Mouse (Mus musculus) embryonic facial prominence, embryonic 10.5 days (tissue): ENCODE data around the gene Tmem63a. TPM values are rescaled to one million over a fixed set of nuclear protein-coding genes. Genes with fewer than 3 reads are reported as not detected.

Source experiments
- DNase-seq: peaks from one replicate; pipeline ENCODE4 v3.0.0-alpha.2; 2017; ENCODE audit warnings: low spot score
- H3K27ac ChIP-seq: fragments of 300-500 bp; sonication (generic); replicated peaks from 2 replicates; pipeline ENCODE4 v1.5.1; 2016; ENCODE audit warnings: mild to moderate bottlenecking
- H3K27me3 ChIP-seq: fragments of 300-500 bp; sonication (generic); replicated peaks from 2 replicates; pipeline ENCODE4 v1.6.1; 2016; ENCODE audit warnings: low read depth, mild to moderate bottlenecking; ENCODE audit not compliant: poor library complexity, severe bottlenecking
- H3K36me3 ChIP-seq: fragments of 300-500 bp; sonication (generic); replicated peaks from 2 replicates; pipeline ENCODE4 v1.6.1; 2016; ENCODE audit warnings: mild to moderate bottlenecking, moderate library complexity
- H3K4me1 ChIP-seq: fragments of 300-500 bp; sonication (generic); 2 replicates; pipeline ENCODE4 v1.6.1; 2016
- H3K4me3 ChIP-seq: fragments of 300-500 bp; sonication (generic); 2 replicates; pipeline ENCODE4 v1.5.1; 2016; ENCODE audit warnings: mild to moderate bottlenecking, moderate library complexity
- H3K9me3 ChIP-seq: fragments of 300-500 bp; sonication (generic); 2 replicates; pipeline ENCODE4 v1.6.1; 2016; ENCODE audit warnings: mild to moderate bottlenecking
- WGBS: fragments of 180-500 bp; shearing (Covaris S2); methylation state at CpG from one replicate; pipeline ENCODE4 v1.1.7; 2016; 5-methylcytosine and 5-hydroxymethylcytosine counted together
- polyA plus RNA-seq: library from polyadenylated mRNA; unstranded; fragments of >200 nt; fragmentation: Nextera tagmentation; extraction: Ambion mirVana; gene quantifications from 2 replicates; pipeline ENCODE4 v1.2.1, GENCODE M21; 2016

Gene Tmem63a
- polyA plus RNA-seq, 1 experiment from 2014 or later = 4.3 TPM

DNA sequence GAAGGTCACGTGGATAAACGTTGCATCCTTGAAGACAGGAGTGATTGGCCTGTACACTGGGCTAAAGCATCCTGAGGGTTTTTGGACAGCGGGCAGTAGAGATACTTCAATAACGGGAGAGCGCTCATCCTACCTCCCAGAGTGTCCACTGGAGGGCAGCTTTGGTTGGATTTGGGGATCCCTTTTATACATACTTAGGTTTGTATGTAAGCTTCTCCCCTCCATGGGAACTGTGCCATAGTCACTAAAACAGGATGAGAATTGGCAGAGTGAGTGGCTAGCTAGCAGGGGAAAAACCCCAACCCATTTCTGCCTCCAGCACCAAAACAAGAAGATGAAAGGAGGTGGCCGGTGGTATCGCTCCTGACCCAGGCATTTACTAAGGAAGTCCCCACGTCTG is 31.0 kb upstream of the Tmem63a start:
- Histone ChIP-seq H3K4me3 (peak overlapping the region; percentile 25; the same call in 1 of the 2 replicates), H3K36me3 (peaks cover 33% of the 10 kb centered on the region), H3K27me3 (no peaks in the 10 kb centered on the region), H3K9me3 (no peaks in the 10 kb centered on the region), H3K27ac (peak overlapping the region; percentile 35; the same call in 1 of the 2 replicates), H3K4me1 (peaks cover 26% of the 10 kb centered on the region)
- 53% methylated on average over 8 of the region's 8 CpGs for WGBS
- DNase-seq = no peak

DNA sequence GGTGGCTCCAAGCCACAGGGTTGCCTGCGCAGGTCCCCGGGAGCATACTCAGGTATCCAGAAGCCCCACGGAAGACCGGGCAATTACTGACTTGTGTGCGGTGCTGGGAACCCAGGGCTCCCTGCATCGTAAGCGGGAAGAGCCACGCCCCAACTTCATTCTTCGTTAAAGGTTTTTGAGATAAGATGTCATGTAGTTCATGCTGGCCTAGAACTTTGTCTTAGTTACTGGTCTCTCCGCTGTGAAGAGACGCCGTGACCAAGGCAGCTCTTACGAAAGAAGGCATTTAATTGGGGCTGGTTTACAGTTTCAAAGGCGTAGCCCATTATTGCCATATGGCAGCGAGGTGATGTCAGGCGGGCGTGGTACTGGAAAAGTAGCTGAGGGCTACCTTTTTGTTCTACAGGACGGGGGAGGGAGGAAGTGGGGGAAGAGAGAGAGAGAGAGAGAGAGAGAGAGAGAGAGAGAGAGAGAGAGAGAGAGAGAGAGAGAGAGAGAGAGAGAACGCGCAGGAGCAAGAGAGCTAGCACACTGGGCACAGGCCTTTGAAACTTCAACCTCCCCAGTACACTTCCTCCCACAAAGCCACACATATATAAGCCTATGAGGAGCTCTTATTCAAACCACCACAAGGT is 30.4 kb upstream of the Tmem63a start:
- H3K4me3 ChIP-seq = peak overlapping the region; percentile 25; the same call in 1 of the 2 replicates
- H3K4me1 ChIP-seq = peaks cover 26% of the 10 kb centered on the region
- no peaks in the 10 kb centered on the region for H3K9me3 ChIP-seq
- H3K27ac ChIP-seq = peak overlapping the region; percentile 35; the same call in 1 of the 2 replicates
- WGBS = 61% methylated on average over 20 of the region's 20 CpGs
- H3K27me3 ChIP-seq = no peaks in the 10 kb centered on the region
- no peak for DNase-seq
- H3K36me3 ChIP-seq = peaks cover 27% of the 10 kb centered on the region

DNA sequence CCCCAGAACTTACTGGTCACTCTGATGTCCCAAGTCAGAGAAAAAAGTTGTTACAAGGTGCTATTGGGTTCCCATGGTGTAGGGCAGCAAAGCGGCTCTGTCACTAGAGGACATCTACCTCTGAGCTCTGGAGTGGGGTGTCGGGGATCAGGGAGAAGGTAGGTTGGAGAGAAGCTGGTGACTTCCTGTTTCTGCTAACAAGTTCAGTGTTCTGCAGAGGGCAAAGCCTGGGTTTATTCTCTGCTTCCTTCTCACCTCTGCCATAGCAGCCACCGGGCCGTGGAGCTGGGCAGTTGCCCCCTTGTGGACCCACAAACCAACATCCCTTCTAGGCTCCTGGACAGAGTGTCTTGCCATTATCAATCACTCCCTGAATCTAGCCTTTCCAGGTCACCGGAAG is 29.4 kb upstream of the Tmem63a start:
- no peaks in the 10 kb centered on the region for H3K9me3 ChIP-seq
- H3K4me1 ChIP-seq = peaks cover 26% of the 10 kb centered on the region
- H3K27me3 ChIP-seq = no peaks in the 10 kb centered on the region
- WGBS = 88% methylated on average over 5 of the region's 5 CpGs
- peaks cover 16% of the 10 kb centered on the region for H3K36me3 ChIP-seq
- H3K27ac ChIP-seq = no peak overlapping the region
- DNase-seq = no peak
- no peak overlapping the region for H3K4me3 ChIP-seq

DNA sequence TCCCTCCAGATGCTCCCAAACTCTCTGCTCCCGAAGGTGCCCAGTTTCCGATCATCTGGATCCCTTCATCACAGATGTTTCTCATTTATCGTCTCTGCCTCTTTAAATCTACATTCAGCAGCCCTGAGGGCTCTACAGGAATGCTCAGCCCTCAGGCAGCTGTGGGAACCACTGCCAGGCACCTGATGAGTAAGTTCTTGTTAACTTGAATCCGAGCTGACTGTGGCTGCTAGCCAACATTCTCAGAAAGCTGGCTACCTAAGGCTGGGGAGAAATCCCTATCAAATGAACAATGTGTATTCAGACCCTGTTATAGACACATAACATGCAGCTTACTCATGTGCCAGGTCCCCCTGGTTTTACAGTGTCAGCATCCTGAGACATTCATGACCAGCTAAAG is 28.3 kb upstream of the Tmem63a start:
- peaks cover 6% of the 10 kb centered on the region for H3K36me3 ChIP-seq
- WGBS = 41% methylated on average over 4 of the region's 4 CpGs
- no peak overlapping the region for H3K27ac ChIP-seq
- H3K4me3 ChIP-seq = no peak overlapping the region
- no peak for DNase-seq
- H3K4me1 ChIP-seq = peaks cover 26% of the 10 kb centered on the region
- H3K9me3 ChIP-seq = no peaks in the 10 kb centered on the region
- no peaks in the 10 kb centered on the region for H3K27me3 ChIP-seq

DNA sequence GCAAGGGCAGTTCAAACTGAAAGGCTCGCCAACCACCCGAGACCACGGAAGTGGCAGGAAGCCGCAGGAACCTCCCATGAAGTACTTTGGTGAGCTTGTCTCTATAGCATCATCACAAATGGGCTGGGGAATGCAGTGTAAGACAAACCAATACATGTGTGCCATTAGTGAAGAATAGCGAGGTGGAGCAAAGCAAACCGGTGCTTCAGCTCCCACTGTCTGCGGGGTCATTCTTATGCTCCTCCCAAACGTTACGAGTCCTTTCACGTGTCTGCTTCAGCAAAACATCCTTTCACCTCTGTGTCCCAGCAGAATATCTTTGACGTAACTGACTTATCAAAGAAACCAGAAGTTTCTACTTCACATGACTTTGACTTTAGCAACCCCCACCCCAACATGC is 25.7 kb upstream of the Tmem63a start:
- Histone ChIP-seq H3K36me3 (no peaks in the 10 kb centered on the region), H3K9me3 (no peaks in the 10 kb centered on the region), H3K27me3 (no peaks in the 10 kb centered on the region), H3K27ac (no peak overlapping the region), H3K4me1 (peaks cover 23% of the 10 kb centered on the region), H3K4me3 (no peak overlapping the region)
- 88% methylated on average over 11 of the region's 11 CpGs for WGBS
- no peak for DNase-seq

DNA sequence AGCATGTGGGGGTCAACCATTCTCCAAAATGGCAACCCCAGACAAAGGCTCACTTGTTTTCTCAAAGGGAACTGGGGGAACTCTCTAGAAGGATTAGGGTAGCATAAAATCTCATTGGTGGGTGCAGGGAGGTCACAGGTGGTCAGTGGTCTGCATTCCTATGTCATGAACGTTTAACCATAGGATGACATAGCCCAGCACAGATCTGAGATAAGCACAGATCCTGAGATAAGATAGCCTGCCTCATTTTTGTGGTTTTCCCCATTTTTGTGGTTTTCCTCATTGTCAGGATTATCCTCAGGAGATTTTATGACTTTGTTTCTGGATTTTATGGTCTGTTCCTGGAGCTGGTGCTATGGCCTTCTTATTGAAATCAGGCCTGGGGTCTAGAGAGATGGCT is 25.1 kb upstream of the Tmem63a start:
- Histone ChIP-seq H3K36me3 (no peaks in the 10 kb centered on the region), H3K27me3 (no peaks in the 10 kb centered on the region), H3K4me3 (no peak overlapping the region), H3K4me1 (peaks cover 17% of the 10 kb centered on the region), H3K27ac (no peak overlapping the region), H3K9me3 (no peaks in the 10 kb centered on the region)
- no peak for DNase-seq
- 55% methylated on average over 1 of the region's 1 CpGs for WGBS

DNA sequence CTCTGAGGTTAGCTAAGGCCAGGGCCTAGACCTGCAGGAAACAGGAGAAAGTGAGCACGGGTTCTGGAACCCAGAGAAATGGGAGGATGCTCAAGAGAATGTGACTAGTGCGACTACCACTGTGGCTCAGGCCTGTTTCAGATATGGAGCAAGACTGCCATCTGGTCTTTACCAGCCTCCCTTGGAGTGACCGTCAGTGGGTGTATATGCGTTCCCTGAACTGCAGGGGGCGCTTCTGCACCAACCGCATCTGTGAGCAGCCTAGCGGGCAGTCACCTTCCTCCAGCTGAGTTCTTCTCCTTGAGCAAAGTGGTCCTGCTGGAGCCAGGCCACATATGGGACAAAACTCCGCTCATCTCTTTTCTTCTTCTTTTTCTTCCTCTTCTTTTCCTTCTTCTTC is 22.5 kb upstream of the Tmem63a start:
- DNase-seq = peak; percentile 48
- no peaks in the 10 kb centered on the region for H3K4me1 ChIP-seq
- H3K27me3 ChIP-seq = no peaks in the 10 kb centered on the region
- H3K4me3 ChIP-seq = no peak overlapping the region
- H3K9me3 ChIP-seq = no peaks in the 10 kb centered on the region
- no peaks in the 10 kb centered on the region for H3K36me3 ChIP-seq
- 28% methylated on average over 8 of the region's 8 CpGs for WGBS
- 0 out of 2 replicates have a peak overlapping the region, but pooled peaks have one; percentile 14 for H3K27ac ChIP-seq

DNA sequence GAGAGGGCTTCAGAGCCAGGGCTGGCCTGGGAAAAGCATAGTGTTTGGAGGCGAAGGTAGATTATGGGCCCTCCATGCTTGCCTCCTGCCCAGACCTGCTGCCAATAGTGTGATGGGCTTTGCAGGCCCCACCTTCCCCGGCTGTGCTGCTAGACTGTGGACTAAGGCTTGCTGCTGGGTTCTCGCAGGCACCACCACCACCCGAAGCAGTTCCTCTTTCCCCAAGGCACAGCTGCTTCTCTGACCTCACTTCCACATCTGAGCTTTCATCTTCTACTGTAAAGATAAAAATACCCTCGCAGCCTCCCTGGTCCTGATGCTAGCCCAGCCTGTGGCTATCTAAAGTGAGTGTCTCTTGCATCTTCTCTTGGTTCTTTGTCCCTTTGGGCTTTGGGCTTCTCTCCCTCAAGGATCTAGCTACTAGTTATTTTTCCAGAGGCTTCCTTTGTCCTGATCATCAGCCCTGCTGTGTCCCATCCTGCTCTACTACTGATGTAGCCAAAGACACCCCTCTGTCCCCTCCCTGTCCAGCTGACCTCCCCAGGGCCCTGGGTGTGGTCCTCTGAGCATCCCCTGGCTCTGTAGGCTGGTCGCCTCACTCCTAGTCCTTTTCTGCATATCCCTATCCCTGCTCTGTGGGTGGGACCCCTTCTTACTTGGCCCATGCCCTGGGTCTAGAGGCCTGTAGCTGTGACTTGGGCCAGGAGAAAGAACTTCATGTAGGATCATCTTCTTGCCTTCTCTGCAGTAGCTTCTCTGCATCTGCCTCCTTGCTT is 19.7 kb upstream of the Tmem63a start:
- Histone ChIP-seq H3K27me3 (no peaks in the 10 kb centered on the region), H3K36me3 (no peaks in the 10 kb centered on the region), H3K4me1 (no peaks in the 10 kb centered on the region), H3K4me3 (no peak overlapping the region), H3K9me3 (no peaks in the 10 kb centered on the region), H3K27ac (no peak overlapping the region)
- DNase-seq = no peak
- WGBS = 79% methylated on average over 6 of the region's 6 CpGs

DNA sequence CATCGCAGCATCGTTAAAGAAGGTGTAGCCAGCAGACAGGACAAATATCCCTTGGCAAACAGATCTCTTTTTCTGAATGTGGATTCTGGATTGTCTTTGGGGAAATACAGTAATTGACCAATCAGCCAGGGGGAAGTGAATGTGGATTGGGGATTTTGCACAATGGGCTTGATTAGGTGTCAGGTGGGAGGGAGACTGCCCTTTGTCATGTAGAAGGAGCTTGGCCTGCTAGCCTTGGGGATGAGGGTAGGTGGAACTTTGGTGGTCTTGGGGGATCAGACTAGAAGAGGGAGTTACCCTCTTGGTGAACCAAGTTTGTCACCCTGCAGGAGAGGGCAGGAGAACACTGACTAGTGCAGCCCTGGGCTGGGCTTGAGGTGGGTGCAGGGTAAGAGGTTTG is 17.4 kb upstream of the Tmem63a start:
- Histone ChIP-seq H3K27me3 (no peaks in the 10 kb centered on the region), H3K27ac (no peak overlapping the region), H3K4me1 (no peaks in the 10 kb centered on the region), H3K9me3 (no peaks in the 10 kb centered on the region), H3K36me3 (no peaks in the 10 kb centered on the region), H3K4me3 (no peak overlapping the region)
- 36% methylated on average over 2 of the region's 2 CpGs for WGBS
- DNase-seq = no peak

DNA sequence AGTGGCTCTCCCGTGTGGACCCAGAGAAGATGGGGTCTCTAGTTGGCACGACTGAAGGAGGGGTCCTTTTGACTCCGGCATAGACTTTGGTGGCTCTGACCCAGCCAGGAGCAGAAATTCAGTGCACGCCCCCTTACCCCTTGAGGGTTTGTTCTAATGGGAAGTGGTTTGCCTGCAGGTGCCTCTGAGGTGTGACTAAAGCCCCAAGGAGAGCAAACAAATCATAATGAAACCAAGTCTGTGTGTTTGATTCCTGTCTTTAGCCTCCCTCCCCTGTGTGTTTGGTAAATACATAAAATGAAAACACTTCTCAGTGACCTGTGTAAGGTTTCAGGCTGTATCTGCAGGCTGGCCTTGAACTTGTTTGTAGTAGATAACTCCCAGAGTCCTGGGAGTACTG is 15.9 kb upstream of the Tmem63a start:
- no peak overlapping the region for H3K27ac ChIP-seq
- H3K27me3 ChIP-seq = no peaks in the 10 kb centered on the region
- no peak for DNase-seq
- no peaks in the 10 kb centered on the region for H3K36me3 ChIP-seq
- H3K4me3 ChIP-seq = no peak overlapping the region
- WGBS = 83% methylated on average over 4 of the region's 4 CpGs
- H3K9me3 ChIP-seq = no peaks in the 10 kb centered on the region
- H3K4me1 ChIP-seq = no peaks in the 10 kb centered on the region

DNA sequence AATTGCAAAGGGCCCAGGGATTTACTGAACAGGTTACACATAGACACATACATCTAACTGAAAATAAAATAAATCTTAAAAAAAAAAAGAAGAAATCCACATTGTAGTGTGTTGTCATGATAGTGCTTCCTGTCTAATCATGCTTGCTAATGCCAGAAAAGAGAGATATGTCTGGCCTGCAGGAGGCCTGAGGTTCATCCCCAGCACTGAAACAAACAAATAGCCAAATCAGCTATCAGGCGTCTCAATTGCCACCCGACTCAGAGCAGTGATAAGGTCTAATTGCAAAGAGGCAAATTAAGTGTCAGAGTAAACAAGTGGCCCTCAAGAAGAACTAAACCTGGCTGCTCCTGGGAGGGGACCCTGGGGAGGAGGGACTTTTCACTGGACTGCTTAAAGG is 12.5 kb upstream of the Tmem63a start:
- H3K4me3 ChIP-seq = no peak overlapping the region
- H3K36me3 ChIP-seq = no peaks in the 10 kb centered on the region
- DNase-seq = no peak
- WGBS = 60% methylated on average over 2 of the region's 2 CpGs
- no peak overlapping the region for H3K27ac ChIP-seq
- 0 out of 2 replicates have a peak, but pooled peaks cover 3% of the 10 kb centered on the region for H3K4me1 ChIP-seq
- no peaks in the 10 kb centered on the region for H3K9me3 ChIP-seq
- H3K27me3 ChIP-seq = peaks cover 23% of the 10 kb centered on the region

DNA sequence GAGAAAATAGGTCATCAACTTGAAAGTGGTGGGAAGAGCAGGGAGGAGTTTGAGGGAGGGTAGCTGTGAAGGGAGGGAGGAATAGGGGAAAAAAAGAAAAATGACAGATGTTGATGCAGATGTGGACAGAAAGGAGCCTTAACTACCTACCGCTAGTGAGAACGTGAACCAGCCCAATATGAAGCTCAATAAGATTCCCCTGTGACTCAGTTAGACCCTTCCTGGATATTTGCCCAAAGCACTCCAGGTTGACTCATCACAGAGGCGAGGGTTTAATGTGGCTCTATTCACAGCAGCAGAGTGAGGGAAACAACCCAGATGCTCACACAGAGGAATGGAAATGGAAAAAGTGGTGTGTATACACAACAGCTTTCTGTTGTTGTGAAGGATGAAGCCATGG is 11.0 kb upstream of the Tmem63a start:
- H3K27me3 ChIP-seq = peaks cover 38% of the 10 kb centered on the region
- WGBS = 83% methylated on average over 3 of the region's 3 CpGs
- no peaks in the 10 kb centered on the region for H3K9me3 ChIP-seq
- H3K4me1 ChIP-seq = peaks cover 9% of the 10 kb centered on the region; the same call in 1 of the 2 replicates
- H3K4me3 ChIP-seq = no peak overlapping the region
- no peak overlapping the region for H3K27ac ChIP-seq
- DNase-seq = no peak
- H3K36me3 ChIP-seq = no peaks in the 10 kb centered on the region

DNA sequence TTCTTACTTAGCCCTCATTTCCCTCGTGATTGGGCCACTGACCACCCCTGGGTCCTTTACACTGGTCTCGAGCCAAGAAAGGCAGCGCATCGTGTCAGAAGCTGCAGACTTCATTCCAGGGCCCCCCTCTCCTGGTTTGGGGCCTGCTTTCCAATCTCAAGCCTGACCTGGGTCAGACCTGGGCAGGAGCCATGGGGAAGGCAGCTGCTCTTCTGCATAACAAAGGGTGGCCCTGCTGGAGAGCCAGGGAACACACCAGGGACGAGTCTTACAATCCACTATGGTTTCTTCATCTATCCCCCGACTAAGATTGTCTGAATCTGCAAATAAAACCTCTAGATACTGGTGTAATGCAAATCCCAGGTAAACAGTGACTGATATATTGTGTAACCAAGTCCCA is 8.5 kb upstream of the Tmem63a start:
- H3K27me3 ChIP-seq = peaks cover 61% of the 10 kb centered on the region
- no peak for DNase-seq
- no peak overlapping the region for H3K4me3 ChIP-seq
- H3K36me3 ChIP-seq = no peaks in the 10 kb centered on the region
- H3K27ac ChIP-seq = no peak overlapping the region
- H3K9me3 ChIP-seq = no peaks in the 10 kb centered on the region
- peaks cover 28% of the 10 kb centered on the region for H3K4me1 ChIP-seq
- WGBS = 15% methylated on average over 6 of the region's 6 CpGs
